Mouse (Mus musculus) adipocyte (in vitro differentiated cells): Measurements from ENCODE around the gene Serpinf2.

Experiments
- DNase-seq: peaks from one replicate; pipeline ENCODE4 v3.0.0-alpha.2; 2016; ENCODE audit warnings: low spot score

Gene Serpinf2

DNA sequence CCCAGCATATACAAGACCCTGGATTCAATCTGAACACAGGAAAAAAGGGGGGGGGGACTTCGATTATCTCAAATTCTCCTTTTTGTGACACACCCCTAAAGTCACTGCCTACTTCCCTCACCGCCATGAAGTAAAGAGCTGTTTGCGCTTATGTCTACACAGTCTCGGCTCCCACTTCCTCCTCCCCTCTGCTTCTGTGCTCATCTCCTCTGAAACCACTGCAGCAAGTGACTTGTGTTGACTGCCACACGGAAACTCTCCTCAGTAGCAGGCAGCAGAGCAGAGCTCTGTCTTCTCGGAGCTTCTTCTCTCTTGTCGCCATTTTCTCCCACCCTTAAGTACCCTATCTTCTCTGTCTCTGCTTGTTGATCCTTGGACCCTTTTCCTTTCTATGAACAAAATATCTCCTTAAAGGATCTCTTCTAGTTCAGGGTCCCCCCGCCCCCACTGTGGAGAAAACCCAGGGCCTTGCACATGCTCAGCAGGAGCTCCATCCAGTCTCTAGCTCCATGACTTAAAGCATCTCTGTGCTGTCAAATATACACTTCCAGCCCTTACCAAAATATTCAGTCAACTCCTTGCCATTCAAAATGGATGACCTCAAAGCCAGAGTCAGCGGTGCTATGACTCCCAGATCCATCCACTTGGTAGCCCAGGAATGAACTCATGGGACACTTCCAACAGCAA lies 10.2 kb downstream of the Serpinf2 start:
- DNase-seq = no peak

DNA sequence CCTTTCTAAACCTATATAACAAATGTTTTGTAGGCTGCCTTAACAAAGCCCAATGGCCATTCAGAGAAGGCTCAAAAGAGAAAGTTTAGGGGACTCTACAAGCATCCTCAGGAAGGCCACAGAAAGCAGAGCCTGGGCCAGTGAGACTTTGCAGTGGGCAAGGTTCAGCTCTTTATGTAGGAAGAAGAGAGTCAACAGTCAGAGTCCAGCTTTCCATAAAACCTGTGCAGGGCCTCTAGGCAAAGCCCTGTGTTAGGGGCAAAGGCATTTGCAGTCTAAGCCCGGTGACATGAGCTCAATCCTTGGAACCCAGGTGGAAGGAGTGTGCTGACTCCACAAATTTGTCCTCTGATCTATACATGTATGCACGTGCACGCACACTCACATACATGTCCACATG lies 14.9 kb downstream of the Serpinf2 start:
- no peak for DNase-seq

DNA sequence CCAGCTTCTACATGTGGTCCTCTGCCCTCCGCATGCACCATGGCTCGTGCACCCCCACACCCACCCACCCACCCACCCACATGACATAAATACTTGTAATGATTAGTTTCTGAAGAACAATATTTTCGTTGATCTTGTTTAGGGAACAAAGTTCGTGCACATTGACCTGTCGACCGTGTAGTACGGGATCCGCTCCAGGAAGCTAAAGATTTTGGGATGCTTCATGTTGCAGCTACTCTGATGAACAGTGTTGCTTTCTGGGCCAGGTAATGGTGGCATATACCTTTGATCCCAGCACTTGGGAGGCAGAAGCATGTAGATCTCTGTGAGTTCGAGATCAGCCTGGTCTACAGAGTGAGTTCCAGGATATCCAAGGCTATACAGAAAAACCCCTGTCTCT lies 15.4 kb downstream of the Serpinf2 start:
- DNase-seq = no peak

DNA sequence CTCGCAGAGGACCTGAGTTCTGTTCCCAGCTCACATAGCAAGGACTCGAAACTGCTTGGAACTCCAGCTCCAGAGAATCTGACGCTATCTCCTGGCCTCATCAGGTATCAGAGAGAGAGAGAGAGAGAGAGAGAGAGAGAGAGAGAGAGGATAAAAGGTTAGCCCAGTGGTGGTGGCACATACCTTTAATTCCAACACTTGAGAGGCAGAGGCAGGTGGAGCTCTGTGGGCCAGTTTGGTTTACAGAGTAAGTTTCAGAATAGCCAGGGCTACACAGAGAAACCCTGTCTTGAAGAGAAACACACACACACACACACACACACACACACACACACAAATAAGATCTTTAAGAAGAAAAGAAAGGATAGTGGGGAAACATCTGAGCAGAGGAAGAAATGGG lies 16.3 kb downstream of the Serpinf2 start:
- no peak for DNase-seq

DNA sequence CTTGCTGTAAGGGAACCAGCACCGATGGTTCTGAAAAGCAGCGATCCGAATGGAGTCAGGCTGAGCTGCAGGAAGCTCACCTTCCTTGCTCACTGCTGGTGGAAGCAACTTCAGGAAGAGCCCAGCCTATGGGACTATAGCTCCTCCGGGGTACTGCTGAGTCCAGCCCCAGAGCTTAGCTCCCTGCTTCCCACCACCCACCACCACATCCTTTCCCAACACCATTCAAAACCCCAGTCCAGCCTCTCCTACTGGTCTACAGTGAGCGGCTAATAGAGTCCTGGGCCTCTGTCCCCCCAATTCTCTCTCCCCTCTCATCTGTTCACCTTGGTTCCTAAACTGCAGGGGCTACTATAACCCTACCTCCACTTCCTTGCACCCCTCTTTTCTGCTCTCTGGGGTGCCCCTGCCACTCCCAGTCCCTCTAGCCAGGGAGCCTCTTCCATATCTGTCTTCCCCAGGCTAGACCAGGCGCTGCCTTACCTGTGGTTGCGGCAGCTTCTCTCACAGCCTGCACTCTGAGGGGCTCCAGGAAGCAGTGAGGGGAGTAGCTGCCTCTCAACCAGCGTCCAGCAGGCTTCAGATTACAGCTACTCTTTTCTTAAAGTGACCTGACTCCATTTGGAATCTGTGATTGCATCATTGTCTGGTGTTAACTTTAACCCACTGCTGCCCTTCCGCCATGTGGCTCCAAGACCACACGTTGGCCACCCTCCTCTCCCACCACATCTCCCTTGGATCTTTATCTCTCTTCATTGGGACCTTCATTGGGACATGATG lies 17.2 kb downstream of the Serpinf2 start, which contains the start of gene Serpinf1:
Gene Serpinf1, minus strand, starts transcription at position 689 of the 780 bp plus-strand sequence.
- peak; percentile 33 for DNase-seq

DNA sequence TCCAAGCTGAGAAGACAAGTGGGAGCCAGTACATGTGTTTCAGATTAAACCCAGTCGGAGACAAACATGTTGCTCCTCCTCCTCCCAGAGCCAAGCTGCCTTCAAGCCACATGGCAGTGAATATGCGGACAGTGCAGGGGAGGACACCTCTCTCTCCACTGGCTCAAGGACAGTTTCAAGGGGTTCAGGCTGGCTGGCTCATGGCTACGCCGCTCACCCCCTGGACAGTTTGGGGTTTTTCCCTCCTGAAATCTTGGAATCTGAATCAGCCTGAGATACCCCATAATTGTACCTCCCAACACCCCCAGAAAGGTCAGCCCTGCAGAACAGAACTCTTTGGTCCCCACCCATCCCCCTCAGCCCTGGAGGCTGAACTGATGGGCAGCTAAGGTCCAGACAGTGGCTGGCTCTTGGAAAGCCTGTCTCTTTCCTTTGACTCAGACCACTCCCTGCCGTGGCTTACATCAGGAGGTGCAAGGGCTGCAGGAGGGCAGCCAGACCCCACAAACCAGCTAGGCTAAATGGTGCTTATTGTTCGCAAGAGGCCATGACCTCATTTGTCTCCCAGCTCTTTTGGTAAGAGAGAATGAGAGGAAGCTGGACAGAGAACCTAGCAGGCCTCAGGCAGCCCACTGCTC lies 17.9 kb downstream of the Serpinf2 start:
- peak; percentile 64 for DNase-seq

DNA sequence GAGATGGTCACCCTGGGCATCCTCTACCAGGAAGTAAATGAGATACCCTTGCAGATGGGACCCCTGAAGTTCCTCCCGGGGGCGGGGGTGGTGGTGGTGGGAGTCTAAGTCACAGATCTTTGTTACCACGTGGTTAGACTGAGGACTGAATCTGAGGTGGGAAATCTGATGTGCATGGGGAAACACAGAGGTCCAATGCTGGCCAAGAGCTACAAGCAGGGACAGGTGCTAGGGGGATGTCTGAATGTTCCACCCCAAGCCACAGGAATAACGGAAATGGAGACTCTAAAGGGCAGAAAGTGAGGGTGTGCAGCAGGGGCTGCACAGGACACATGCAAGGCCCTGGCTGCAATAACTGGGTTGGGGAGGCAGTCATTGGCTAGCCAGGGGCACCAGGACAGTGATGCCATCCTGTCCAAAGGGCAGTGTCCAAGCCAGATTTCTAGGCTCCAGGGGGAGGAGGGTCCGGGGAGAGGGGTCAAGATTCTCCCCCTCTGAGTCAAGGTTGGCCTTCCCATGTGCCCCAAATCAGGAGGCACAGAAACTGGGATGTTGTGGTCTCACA lies 18.5 kb downstream of the Serpinf2 start:
- no peak for DNase-seq

DNA sequence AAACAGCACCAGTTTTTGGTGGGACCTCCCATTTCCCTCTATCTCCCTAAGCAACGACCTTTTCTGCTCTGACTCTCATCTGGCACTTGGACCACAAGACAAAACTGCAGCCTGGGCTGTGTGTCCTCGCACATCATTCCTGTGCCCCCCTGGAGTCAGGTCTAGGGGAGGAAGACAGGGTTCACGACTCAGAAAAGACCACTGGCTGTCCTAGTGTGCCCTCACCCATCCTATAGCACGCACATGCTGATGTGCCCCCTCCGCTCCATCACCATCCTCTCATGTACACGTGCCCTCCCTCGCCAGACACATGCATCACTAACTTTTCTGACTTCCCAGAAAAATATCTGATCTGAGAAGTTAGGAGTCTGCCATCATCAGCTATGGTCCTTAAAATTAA lies 19.4 kb downstream of the Serpinf2 start:
- no peak for DNase-seq

DNA sequence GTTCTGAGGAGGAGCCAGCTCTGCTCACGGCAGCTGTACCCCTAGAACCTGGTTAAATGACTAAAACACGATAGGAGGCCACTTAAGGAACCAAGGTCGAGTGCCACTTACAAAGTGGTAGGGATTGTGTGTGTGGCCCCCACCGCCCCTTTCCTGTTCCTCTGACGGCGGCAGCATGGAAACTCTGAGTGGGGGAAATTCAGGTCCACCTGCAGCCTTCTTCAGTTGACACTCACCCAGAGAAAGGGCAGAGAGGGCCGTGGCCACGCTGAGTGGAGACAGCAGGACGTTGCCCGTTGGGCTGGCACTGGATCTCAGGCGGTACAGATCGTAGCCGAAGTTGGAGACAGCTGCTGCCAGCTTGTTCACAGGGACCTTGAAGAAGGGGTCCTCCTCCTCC lies 23.4 kb downstream of the Serpinf2 start:
- no peak for DNase-seq

DNA sequence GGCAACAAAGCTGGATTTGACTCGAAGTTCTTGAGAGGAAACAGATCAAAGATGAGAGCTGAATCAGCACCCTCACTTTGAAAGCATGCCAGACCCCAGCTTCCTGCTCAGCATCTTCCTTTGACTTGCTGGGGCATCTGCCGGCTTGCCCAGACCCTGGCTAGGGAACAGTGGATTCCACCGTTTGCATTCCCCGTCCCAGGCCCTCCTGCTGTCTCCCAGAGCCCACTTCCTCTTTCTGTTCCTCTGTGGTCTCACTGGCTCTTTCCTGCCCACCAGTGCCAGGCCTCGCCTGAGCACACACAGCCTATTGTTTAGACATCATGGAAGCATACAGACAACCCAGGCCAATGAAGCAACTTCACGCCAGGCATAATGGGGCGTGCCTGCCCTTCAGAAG lies 24.3 kb downstream of the Serpinf2 start:
- no peak for DNase-seq

DNA sequence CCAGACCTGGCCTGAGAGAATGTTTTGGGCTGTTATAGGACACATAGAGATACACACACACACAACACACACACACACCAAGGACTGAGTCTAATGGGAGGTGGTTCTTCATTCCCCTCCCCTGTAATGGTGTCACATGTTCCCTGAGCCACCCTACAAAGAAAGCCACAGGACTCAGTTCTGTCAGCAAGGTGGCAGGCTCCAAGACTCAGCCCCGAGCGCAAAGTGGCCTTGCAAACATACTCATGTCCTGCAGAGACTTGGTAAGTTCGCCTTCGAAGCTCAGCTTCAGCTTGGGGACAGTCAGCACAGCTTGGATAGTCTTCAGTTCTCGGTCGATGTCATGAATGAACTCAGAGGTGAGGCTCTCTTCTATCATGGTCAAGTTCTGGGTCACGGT lies 28.8 kb downstream of the Serpinf2 start:
- no peak for DNase-seq

DNA sequence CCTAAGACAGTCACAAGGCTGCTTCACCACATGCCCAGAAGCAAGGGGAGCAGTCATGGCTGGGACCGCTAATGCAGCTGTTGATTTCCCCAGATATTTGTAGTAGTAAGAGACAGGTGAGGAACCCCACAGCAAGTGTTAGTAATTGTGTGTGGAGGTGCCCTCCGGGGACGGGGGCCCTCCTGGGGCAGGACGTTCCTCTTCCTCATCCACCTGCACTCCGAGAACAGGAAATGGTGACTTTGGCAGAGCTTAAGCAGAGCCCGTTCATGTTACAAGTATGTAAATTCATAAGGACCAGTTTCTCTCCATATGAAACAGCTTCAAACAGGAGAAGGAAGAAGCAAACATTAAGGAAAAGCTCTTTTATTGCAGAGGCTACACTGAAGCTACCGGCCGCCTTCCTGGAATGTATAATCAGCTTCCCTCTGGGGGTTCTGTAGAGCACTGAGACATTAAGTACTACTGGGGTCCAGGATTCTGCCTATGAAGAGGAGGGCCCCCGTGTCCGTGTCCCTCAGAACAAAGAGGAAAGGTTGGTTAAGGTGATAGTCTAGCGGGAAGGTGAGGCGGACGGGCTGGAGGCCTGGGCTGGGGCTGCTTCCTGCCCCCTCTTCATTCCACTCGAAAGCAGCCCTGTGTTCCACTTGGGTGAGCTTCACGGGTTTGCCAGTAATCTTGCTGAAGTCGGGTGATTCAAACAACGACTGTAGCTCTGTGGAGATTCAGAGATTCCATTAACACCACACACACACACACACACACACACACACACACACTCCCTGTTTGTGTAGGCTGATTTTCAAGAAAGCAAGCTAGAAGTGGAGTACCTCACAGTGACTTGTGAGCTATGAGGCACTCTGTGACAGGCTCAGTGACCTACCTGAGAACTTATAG lies 29.5 kb downstream of the Serpinf2 start:
- DNase-seq = no peak

DNA sequence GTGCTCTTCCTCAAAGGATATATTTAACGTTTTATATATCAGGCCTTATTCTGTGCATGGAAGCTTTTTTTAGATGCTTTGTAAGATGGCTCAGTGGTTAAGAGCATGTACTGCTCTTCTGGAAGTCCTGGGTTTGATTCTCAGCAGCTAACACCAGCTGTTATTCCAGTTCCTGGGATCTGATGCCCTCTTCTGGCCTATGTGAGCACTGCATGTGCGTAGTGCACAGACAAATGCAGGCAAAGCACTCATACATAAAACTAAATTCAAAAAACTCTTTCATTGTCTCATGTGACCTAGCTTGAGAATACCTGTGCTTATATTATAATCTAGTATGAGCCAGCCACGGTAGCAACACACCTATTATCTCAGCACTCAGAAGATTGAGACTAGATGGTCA lies 32.5 kb downstream of the Serpinf2 start:
- peak; percentile 34 for DNase-seq

DNA sequence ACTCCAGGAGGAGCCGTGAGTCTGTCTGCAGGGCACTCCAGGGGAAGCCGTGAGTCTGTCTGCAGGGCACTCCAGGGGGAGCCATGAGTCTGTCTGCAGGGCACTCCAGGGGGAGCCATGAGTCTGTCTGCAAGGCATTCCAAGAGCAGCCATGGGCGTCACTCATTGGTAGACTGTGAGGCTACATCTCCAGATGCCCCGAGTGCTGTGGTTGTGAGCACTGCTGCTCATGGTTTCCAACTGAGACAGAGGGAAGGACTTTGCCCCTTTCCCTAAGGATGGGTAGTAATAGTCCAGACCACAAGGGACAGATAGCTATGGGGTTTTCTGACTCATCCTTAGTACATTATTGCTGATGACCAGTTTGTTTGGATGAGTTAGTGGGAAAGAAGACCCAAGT lies 33.3 kb downstream of the Serpinf2 start:
- DNase-seq = no peak

DNA sequence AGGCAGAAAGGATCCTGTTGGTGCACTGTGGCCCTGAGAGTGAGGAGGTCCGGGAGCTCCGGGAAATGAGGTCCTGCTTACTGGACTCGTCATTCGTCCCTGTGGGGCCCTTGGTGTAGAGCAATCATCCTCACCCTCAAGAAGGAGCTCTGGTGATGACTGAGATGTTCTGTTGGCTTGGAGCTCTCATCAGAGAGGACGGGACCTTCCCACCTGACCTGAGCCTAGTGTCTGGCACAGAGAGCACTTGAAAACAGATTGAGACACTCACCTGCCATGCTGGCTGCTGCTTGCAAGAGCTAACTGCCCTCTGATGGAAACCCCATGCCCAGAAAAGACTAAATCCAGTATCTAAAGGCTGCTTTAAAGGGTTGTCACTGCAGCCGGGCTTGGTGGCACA lies 34.6 kb downstream of the Serpinf2 start:
- DNase-seq = no peak

DNA sequence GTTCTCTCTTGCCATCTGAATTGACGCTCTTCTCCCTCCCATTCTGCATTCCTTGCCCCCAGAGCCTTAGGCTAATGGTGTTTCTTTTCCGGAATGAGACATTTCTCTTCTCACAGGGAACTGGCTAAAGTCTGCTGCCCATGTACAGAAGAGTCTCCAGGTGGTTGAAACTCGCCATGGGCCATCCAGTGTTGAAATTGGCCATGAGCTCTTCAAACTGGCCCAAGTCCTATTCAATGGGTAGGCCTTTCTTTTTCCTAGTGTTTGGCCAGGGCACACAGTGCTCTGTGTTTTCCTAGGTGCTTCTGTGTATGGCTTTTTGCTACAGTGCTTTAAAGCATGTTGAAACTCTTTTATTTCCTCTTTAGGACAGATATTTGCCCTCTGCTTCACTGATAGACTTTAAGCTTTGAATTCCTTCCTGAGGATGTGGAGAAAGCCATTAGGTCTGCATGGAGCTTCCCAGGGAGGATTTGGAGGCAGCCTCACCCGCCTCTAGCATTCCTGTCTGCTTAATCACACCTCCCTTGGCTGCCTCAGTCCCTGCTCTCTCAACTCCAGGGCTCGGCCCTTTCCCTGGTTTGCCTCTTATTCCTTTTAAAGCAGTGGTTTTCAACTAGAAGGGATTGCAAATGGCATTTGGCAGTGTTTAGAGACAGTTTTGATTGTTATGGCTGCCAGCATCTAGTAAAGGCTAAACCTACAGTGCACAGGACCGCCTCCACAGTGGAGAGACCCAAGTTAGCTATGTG lies 35.9 kb downstream of the Serpinf2 start:
- peak; percentile 82 for DNase-seq

DNA sequence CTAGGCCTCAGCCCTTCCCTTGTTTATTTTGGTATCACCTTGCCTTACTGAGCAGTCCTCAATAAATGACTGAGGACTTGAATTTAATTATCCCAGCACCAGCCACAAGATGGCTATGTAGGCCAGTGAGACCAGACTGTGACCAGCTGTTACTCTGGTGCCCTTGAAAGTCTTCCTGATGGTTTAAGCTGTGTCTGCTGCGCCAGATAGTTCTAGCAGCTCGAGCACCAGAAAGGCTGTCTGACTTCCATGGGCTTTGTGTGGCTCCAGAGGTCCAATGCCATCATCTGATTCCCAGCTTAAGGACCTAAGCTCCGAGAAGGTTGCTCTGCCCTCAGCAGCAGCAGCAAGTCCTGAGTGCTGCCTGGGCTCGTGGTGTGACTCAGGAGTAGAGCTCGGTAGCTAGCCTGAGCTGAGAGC lies 37.1 kb downstream of the Serpinf2 start:
- DNase-seq = peak; percentile 80

DNA sequence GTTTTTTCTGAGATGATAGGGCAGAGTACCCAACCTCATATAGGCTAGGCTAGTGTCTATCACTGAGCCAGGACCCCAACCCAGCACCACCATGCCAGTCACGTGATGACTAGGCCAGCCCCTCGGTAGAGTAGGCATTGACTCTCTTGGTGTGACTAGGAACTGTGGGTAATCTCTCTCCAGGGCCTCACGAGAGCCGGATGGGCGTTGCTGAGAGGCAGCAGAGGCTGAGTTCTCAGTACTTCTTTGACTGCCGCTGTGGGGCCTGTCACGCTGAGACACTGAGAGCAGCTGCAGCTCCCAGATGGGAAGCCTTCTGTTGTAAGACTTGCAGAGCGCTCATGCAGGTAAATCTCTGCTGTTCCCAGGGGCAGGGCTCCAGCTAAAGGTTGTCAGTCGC lies 39.3 kb downstream of the Serpinf2 start:
- no peak for DNase-seq

DNA sequence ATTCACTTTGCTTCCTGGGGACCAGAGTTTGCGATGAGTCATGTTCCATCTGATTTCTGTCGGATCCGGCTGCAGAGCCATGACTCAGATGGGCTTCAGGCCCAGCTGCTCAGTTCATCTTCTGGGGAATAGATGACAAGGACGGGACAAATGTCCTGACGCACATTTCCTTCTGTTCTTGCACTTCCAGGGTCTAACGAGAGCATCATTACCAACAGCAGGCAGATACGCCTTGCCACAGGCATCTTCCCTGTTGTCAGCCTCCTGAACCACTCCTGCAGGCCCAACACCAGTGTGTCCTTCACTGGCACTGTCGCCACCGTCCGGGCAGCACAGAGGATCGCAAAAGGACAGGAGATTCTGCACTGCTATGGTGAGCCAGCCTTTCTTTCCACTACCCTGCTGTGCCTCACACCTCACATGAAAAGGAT lies 40.0 kb downstream of the Serpinf2 start:
- DNase-seq = peak; percentile 18

DNA sequence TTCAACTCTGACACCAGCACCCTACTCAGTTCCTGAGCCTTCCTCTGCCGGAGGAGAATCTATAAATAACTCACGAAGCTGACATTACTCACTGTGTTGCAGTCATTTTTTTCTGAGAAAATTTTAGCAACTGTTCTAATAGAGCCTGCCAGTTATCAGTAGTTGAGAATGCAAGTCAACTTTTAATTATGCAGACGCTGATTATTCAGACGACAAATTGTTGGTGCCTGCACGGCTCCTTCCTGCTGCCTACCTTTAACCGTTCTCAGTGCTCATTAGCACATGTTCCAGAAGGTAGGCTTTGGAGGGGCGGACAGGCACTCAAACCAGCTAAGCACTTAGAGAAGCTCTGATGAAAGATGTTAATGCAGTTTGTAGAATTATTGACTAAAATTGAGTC lies 41.9 kb downstream of the Serpinf2 start:
- DNase-seq = no peak

DNA sequence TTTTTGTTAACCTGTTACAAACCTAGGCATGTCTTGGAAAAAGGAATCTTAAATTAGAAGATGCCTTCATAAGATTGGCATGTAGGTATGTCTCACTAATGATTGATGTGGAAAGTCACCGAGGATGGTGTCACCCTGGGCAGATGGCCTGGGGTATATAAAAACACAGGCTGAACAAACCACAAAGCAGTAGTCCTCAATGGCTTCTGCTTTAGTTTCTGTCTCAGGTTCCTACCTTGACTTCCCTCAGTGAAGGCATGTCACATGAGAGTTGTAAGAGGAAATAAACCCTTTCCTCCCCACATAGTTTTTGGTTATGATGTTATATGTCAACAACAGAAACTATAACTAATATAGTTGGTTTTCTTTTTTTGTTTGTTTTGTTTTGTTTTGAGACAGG lies 43.8 kb downstream of the Serpinf2 start:
- no peak for DNase-seq
